Mouse (Mus musculus) heart, postnatal 10 days (tissue): ENCODE data around the gene Smoc1. TPM values are rescaled to one million over a fixed set of nuclear protein-coding genes. Genes with fewer than 3 reads are reported as not detected.

ENCODE experiments used
- DNase-seq, 2 experiments: peaks; one replicate each; pipeline ENCODE4 v3.0.0; 2021
- intact Hi-C: fragments of 180-260 bp; cut with DNase I; formaldehyde crosslinking; loops from one replicate; pipeline ENCODE4 v1.15.1; 2025
- total RNA-seq, 2 experiments: library from RNA; stranded (reverse); gene quantifications; 2 replicates each; pipeline ENCODE4 v1.2.3; 2021

Gene Smoc1
- total RNA-seq, 2 experiments from 2014 or later: 7.0 to 7.1 TPM

GRCm38 (mm10) chr12:81019280-81019935 is 7.2 kb upstream of the Smoc1 start:
- intact Hi-C loops: no loop called here
- no peak for DNase-seq

DNA sequence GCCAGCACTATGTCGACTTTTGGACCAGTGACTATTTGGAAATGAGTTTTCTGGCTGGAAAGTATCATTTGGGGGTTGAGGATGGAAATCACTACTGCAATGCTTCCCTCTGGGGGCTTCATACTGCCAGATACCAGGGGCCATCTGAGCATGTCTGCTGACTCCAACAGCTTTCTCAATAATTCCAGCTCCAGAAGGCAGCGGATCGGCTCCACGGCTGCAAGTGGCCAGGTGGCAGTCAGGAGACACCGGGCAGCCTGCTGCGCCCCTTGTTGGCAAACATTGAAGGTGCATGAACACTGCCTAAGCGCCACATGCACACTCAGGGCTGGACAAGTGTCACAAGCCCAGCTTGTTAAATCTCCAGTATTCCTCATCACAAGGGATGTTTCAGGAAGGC is 2.2 kb upstream of the Smoc1 start:
- DNase-seq: peak; percentile 29

GRCm38 (mm10) chr12:81024993-81025392 is 1.6 kb upstream of the Smoc1 start:
- DNase-seq: no peak
- intact Hi-C loops: no loop called here

More for the DNA sequence above, 2.2 kb upstream of the Smoc1 start:
- intact Hi-C loops: no loop called here

- no peak for DNase-seq
- intact Hi-C loops: no loop called here
Observed at GRCm38 (mm10) chr12:81026995-81027942, 661 bp downstream of the Smoc1 start.

DNA sequence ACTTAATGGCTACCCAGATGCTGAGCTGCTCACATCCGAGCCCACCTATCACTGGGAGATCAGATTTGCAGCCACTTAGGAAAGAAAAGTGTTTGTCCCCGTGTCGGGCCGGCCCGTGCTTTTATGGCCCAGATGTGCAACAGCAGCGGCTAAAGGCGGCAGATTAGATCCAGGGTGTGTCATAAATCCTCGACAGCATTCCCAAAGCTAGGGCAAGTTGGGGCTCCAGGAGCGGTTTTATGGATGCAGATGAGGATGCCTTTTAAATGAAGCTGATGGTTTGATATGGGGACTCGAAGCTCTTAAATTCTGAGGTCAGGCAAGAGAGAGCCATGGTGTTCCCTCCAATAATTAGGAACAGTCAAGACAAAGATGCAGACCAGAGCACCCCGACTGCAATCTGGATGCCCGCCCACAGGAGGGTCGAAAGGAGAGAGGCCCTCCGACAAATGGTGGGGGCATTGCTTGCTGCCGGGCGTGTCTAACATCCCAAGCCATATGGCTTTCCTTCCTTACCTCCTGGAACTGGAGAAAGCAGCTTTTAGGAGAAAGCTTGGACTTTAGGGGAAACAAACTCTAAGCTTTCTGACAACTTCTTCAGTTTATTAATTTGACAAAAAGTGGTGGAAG is 1.8 kb downstream of the Smoc1 start:
- no peak for DNase-seq
- intact Hi-C loops: no loop called here

DNA sequence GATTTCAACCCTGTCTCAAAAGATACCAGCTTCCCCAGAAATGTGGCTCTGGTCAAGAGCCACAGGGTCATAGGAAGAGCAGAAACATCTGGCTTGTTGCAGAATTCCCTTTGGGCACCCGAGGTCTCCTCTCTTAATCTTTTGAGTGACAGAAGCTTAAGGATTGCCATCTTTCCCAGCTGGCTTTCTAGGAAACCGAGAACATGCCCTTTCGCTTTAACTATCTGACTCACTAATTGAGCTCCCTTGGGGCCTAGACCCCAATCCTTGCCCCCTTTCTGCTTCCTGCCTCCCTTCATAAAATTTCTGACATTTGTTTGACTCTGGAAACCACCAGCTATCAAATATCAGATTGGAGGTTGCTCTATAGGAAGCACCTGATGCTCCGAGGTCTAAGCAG is 3.1 kb downstream of the Smoc1 start:
- intact Hi-C loops: no loop called here
- no peak for DNase-seq

DNA sequence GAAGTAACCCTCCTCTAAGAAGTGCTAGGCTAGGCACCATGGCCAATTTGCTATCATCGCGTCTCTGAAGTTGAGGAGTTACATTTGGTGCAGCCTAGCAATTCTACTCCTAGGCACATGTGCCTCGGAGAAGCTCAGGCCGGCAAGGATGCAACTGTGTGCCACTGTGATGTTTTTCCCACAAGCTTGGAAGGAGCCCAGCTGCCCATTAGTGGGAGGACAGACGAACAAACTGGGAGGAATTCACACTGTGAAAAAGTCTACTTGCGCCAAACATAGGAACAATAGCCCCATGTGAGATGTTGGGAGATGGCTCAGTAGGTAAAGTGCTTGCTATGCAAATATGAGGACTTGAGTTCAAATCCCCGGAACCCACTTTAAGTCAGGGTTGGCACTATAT is 5.0 kb downstream of the Smoc1 start:
- DNase-seq: no peak
- intact Hi-C loops: no loop called here

DNA sequence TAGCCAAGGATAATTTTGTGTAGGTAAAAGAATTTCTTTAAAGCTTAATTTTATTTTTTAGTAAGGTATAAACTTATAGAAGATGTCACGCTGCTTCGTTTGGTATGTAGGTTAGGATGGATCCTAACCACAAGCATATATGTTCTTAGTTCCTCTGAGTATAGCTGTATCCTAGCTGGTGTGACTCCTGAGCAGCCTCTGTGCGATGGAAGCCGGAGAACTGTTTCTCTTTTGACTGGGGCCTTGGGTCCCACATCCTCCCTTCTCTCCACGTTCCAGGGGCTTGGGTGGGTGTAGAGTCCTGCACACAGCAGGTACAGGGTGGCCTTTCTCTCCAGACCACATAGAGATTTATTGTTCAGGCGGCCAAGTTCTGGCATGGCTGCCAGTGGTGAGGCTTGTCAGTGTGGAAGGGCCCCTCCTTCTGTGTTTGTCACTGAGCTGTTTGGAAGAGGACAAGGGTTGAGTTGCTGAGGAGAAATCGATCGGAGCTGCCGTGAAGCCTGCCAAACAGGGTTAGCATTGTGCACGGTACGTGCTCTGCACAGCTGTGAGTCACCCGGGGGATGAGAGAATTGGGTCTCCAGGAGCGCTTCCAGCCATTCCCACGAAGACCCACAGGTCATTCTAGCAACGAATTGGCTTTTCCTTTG is 6.9 kb downstream of the Smoc1 start:
- intact Hi-C loops: no loop called here

DNA sequence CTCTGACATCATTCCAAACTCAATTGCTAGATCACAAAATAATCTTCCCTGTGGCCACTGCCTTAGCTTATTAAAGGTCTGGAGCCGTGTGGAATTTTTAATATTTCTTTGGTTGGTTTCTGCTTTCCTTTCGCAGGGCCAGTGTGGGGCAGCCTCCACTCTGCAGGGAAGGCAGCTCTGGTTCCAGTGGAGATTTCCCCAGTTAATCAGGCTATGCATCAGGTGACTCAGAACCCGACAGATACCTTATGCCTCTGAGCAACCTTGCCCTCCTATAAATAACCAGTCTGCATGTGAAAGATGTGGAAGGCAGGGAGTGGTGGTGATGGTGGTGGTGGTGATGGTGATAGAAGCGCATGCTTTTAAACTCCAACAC is 7.4 kb downstream of the Smoc1 start:
- no peak for DNase-seq
- intact Hi-C loops: no loop called here

More for the DNA sequence above, 6.9 kb downstream of the Smoc1 start:
- DNase-seq: no peak

DNA sequence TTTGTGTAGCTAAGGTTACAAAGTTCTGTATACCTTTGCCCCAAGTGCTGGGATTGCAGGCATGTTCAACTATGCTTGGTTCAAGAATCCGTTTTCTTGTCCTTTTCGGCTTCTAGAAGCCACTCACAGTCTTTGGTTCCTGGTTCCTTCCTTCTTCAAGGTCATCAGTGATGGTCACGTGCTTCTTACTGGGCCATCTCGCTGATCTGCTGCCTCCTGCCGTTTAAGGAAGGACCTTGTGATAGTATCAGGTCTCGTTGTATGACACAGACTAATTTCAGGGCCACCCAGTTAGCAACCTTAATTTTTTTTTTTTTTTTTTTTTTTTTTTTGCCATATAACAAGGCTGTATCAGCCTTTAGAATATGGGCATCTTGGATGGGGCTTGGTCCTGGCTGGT is 9.2 kb downstream of the Smoc1 start:
- intact Hi-C loops: no loop called here
- no peak for DNase-seq

DNA sequence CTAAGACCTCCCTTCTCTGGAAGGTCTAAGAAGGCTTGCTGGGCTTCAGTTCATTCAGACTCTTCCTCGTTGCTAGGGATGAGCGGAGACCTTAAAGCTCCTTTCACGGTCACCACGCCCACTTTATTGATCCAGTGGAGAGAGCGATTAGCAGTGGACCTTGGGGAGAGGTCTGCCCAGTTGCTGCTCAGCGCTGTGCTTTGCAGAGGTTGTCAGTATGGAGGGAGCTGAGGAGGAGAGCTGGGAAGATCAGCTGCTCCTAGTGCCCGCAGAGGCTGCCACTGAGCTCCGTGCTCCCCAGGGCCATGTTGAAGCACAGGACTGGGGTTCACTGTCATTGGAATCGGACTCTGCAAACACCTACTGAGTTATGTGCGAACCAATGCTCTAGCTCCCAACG is 17.0 kb downstream of the Smoc1 start:
- DNase-seq: no peak
- intact Hi-C loops: no loop called here

- no peak for DNase-seq
- intact Hi-C loops: no loop called here
Observed at GRCm38 (mm10) chr12:81046926-81047325, 20.3 kb downstream of the Smoc1 start.

DNA sequence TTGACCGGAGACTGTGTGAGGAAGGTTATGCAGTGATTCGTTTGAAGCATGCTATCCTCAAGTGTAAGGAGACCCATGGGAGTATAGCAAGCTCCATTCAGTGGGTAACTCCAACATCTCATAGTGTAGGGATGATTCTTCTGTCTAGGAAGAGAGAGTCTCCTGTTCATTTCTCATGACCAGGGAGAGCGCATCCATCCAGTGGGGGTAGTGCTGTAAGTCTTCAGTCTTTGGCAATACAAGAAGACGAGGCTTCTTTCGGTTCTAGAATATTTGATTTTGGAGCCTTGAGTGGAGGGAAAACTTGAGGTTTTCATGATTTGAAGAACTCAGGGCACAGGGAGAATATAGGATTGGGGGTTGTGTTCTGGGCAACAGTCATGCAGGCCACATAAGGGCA is 23.1 kb downstream of the Smoc1 start:
- DNase-seq: no peak
- intact Hi-C loops: no loop called here

DNA sequence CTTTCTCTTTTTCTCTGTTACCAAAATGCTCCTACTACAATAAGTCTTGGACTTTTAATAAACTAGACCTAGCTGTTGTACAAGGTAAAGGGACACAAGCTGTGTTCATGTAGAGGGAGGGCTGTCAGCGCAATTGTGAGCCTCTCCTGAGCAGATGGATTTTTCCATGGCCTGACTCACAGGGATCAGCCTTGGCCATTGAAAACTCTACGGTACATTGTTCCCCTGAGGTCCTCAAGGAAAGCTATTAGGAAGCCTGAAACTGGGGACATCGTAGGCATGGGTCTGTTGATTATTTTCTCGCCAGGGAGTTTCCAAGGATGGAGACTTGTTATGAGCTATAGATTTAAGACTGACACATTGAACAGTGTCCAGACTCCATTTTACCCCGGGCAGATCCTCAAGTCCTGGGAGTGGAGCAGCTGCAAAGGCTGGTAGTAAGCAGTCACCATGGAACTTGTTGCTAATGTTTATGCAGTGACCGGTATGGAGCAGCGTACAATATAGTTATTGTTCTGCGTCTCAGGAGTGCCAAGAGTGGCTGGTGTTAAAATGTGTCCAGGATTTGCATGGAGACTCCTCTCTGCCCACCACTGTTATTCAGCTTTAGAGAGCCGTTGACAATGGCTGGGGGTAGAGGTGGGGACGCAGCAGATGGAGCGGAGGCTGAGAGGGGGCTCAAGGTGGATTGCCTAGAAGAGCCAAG is 28.5 kb downstream of the Smoc1 start:
- intact Hi-C loops: no loop called here
- no peak for DNase-seq

DNA sequence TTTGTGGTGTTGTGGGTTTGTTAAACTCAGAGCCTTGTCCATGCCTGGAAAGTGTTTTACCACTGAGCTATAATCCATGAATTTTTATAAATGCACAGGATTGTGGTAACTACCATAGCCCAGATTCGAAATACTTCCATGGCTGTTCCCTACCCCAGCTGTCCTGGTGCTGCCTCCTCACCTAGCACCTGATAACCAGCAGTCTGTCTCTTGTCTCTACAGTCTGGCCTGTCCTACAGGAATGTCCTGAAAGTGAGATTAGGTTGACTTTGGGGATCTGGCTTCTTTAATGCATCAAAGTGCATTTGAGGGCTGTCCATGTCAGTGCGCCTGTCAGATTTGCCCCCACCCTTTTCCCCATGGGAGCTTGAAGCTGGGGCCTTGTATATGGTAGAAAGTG is 29.2 kb downstream of the Smoc1 start:
- DNase-seq: no peak
- intact Hi-C loops: no loop called here

DNA sequence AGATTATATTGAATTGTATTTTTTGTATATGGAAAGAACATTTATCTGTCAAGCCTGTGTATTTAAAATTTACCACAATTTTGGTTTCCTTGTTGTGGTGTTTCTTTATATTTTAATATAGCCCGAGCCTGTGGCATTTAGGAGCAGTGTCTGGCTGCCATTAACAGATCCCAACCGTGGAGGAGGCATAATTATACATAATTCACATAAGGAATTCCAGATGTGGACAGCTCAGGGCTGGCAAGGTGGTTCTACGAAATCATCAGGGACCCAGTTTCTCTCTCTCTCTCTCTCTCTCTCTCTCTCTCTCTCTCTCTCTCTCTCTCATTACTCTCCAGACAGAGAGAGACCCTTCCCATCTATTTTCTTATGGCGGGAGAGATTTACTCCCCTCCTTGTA is 31.0 kb downstream of the Smoc1 start:
- intact Hi-C loops: no loop called here
- DNase-seq: no peak

- intact Hi-C loops: no loop called here
- DNase-seq: no peak
Observed at GRCm38 (mm10) chr12:81058561-81058960, 32.0 kb downstream of the Smoc1 start.

- intact Hi-C loops: no loop called here
- no peak for DNase-seq
Observed at GRCm38 (mm10) chr12:81061831-81062361, 35.3 kb downstream of the Smoc1 start.

- intact Hi-C loops: no loop called here
- DNase-seq: no peak
Observed at GRCm38 (mm10) chr12:81063336-81063955, 36.8 kb downstream of the Smoc1 start.

DNA sequence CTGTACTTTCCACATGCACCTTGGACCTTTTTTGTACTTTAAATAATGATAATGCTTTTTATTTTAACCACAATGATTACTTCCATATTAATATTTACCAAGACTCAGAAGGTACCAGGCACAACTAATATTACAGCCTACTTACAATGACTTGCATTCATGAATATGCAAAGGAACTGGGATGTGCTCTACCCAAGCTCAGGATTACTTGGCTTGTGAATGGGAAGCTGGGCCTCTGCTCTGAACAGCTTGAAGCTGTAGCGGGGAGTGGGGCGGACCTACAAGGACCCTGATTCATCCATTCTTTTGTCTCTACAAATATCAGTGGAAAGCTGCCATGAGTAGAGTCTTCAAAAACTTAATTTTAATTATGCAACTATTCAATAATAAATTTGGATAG is 47.5 kb downstream of the Smoc1 start:
- intact Hi-C loops: no loop called here

More for the DNA sequence above, 47.5 kb downstream of the Smoc1 start:
- DNase-seq: no peak
